Mouse (Mus musculus) right cerebral cortex, adult 2 months (tissue): ENCODE measurements at regions not wholly inside any gene's neighbourhood (a gene's known extent, or its start where the extent isn't known, plus 50 kb on each side); places are given as distances from the start of the nearest gene placed in this dataset.

Source experiments
- DNase-seq, 2 experiments: peaks; one replicate each; pipeline ENCODE4 v3.0.0; 2021 to 2022; ENCODE audit warnings: low spot score in 2 of 2

GRCm38 (mm10) chr13:40480830-40481229 lies 119.6 kb upstream of the Ofcc1 start:
- DNase-seq, result no peak

- no peak for DNase-seq
Observed at GRCm38 (mm10) chr13:40472683-40473082, 111.4 kb upstream of the Ofcc1 start.

- no peak for DNase-seq
Observed at GRCm38 (mm10) chr13:40469162-40469561, 107.9 kb upstream of the Ofcc1 start.

GRCm38 (mm10) chr13:40453360-40453759 lies 92.1 kb upstream of the Ofcc1 start:
- DNase-seq, result no peak

GRCm38 (mm10) chr13:40429831-40430230 lies 68.6 kb upstream of the Ofcc1 start:
- no peak for DNase-seq

GRCm38 (mm10) chr13:40423051-40423450 lies 61.8 kb upstream of the Ofcc1 start:
- no peak for DNase-seq

- no peak for DNase-seq
Observed at GRCm38 (mm10) chr13:40417856-40418255, 56.6 kb upstream of the Ofcc1 start.

GRCm38 (mm10) chr13:40413074-40413473 lies 51.8 kb upstream of the Ofcc1 start:
- no peak for DNase-seq
